16 mouse cellular contexts compared by ENCODE assay signal in genomic region chr3:115693390-115693789, GRCm38 (mm10). TPM values are rescaled to one million over a fixed set of nuclear protein-coding genes. Genes with fewer than 3 reads are reported as not detected.
DNase-seq lines count a peak whose midpoint lies in the region; ATAC-seq lines count a peak whose summit lies in the region.
"Had no signal": no experiment of that assay in that cellular context is flagged by ENCODE, and none has a peak within 500 bp of the region (broad histone marks: within the 10 kb centered on the region; RNA-seq: fewer than 3 reads in every experiment).

No protein-coding gene starts in this region.

- DNase-seq in lung, postnatal 10 days = no peak
- DNase-seq in layer of hippocampus, adult 11-12 months (ENCODE audit: low spot score) = no peak
- DNase-seq in spleen, adult 18-20 months = no peak
- DNase-seq in forebrain, embryonic 11.5 days (ENCODE audit: low spot score) = no peak
- DNase-seq: cerebellum, postnatal 10 days; kidney, adult 18-20 months had no signal

- H3K4me2 ChIP-seq in lung, embryonic 16.5 days (ENCODE audit: low read depth, low read length) = no peak overlapping the region
- no peak overlapping the region for H3K4me2 ChIP-seq in forebrain, embryonic 11.5 days (ENCODE audit: low read depth, low read length, severe bottlenecking)
- H3K4me2 ChIP-seq: embryonic facial prominence, embryonic 12.5 days; hindbrain, embryonic 12.5 days; midbrain, embryonic 13.5 days; neural tube, embryonic 12.5 days had no signal

- no peaks in the 10 kb centered on the region for H3K9me3 ChIP-seq in lung, embryonic 16.5 days (ENCODE audit: control insufficient read depth, low read length)
- H3K9me3 ChIP-seq in forebrain, embryonic 11.5 days (ENCODE audit: control insufficient read depth, low read length) = no peaks in the 10 kb centered on the region
- H3K9me3 ChIP-seq: embryonic facial prominence, embryonic 12.5 days; forebrain, embryonic 10.5 days; hindbrain, embryonic 12.5 days; midbrain, embryonic 13.5 days; neural tube, embryonic 12.5 days had no signal

- no peak overlapping the region for H3K4me3 ChIP-seq in lung, embryonic 16.5 days (ENCODE audit: low read length)
- no peak overlapping the region for H3K4me3 ChIP-seq in forebrain, embryonic 11.5 days (ENCODE audit: low read depth, low read length)
- H3K4me3 ChIP-seq: embryonic facial prominence, embryonic 12.5 days; forebrain, embryonic 10.5 days; hindbrain, embryonic 12.5 days; layer of hippocampus, adult 2 months; midbrain, embryonic 13.5 days; neural tube, embryonic 12.5 days had no signal

- no peaks in the 10 kb centered on the region for H3K36me3 ChIP-seq in lung, embryonic 16.5 days (ENCODE audit: control insufficient read depth, insufficient read depth, low read length)
- H3K36me3 ChIP-seq in forebrain, embryonic 11.5 days (ENCODE audit: control insufficient read depth, insufficient read depth, low read length) = no peaks in the 10 kb centered on the region
- H3K36me3 ChIP-seq: embryonic facial prominence, embryonic 12.5 days; forebrain, embryonic 10.5 days; hindbrain, embryonic 12.5 days; midbrain, embryonic 13.5 days; neural tube, embryonic 12.5 days had no signal

- ATAC-seq in lung, embryonic 16.5 days (ENCODE audit: low read depth) = no peak
- peak; percentile 42 for ATAC-seq in activated CD4-positive, CD25-positive, alpha-beta regulatory T cell, adult 4 months
- peak; percentile 42 for ATAC-seq in inflammation-experienced regulatory T-cells, adult 6 months
- peak; percentile 53 for ATAC-seq in megakaryocyte-erythroid progenitor cell, adult 5-6 weeks (replicated peaks; ENCODE audit: low FRiP score, low TSS enrichment, poor library complexity, severe bottlenecking)
- ATAC-seq in forebrain, embryonic 11.5 days (replicated peaks; ENCODE audit: low FRiP score) = no peak
- ATAC-seq: midbrain, embryonic 13.5 days had no signal

- H3K27me3 ChIP-seq in lung, embryonic 16.5 days (ENCODE audit: control insufficient read depth, insufficient read depth, low read depth, low read length) = no peaks in the 10 kb centered on the region
- no peaks in the 10 kb centered on the region for H3K27me3 ChIP-seq in forebrain, embryonic 11.5 days (ENCODE audit: control insufficient read depth, insufficient read depth, low read length)
- H3K27me3 ChIP-seq: embryonic facial prominence, embryonic 12.5 days; hindbrain, embryonic 12.5 days; midbrain, embryonic 13.5 days; neural tube, embryonic 12.5 days had no signal

- peak overlapping the region; percentile 57 for H3K27ac ChIP-seq in lung, embryonic 16.5 days (ENCODE audit: low read length)
- H3K27ac ChIP-seq in forebrain, embryonic 11.5 days (ENCODE audit: low read depth, low read length) = no peak overlapping the region
- H3K27ac ChIP-seq: embryonic facial prominence, embryonic 12.5 days; forebrain, embryonic 10.5 days; hindbrain, embryonic 12.5 days; layer of hippocampus, adult 2 months; midbrain, embryonic 13.5 days; neural tube, embryonic 12.5 days had no signal

- no peaks in the 10 kb centered on the region for H3K4me1 ChIP-seq in lung, embryonic 16.5 days (replicated peaks; ENCODE audit: control insufficient read depth, insufficient read depth, low read length)
- H3K4me1 ChIP-seq in forebrain, embryonic 11.5 days (replicated peaks; ENCODE audit: control insufficient read depth, insufficient read depth, low read length) = peaks cover 6% of the 10 kb centered on the region; the same call in 1 of the 2 replicates
- H3K4me1 ChIP-seq: embryonic facial prominence, embryonic 12.5 days; hindbrain, embryonic 12.5 days; neural tube, embryonic 12.5 days had no signal

- 68% methylated on average over 12 of the region's 12 CpGs for WGBS in lung, embryonic 16.5 days
- 86% methylated on average over 12 of the region's 12 CpGs for WGBS in forebrain, embryonic 11.5 days

- no peak overlapping the region for H3K9ac ChIP-seq in lung, embryonic 16.5 days (ENCODE audit: low read length)
- H3K9ac ChIP-seq in forebrain, embryonic 11.5 days (ENCODE audit: low read length) = no peak overlapping the region
- H3K9ac ChIP-seq: embryonic facial prominence, embryonic 12.5 days; hindbrain, embryonic 12.5 days; midbrain, embryonic 13.5 days; neural tube, embryonic 12.5 days had no signal

RNA-seq across cellular contexts. Expression of gene S1pr1, which starts 21.5 kb away (rescaled TPM):
- polyA plus RNA-seq in lung, embryonic 16.5 days (2015; fragmentation: Nextera tagmentation; extraction: Ambion mirVana) = 40.3 and 41.0 TPM in 2 replicates
- 100 to 1,000 TPM; 192 to 215 TPM for polyA plus RNA-seq in activated CD4-positive, CD25-positive, alpha-beta regulatory T cell, adult 4 months (2017; shearing (Covaris generic))
- polyA plus RNA-seq in inflammation-experienced regulatory T-cells, adult 6 months (2017; shearing (Covaris generic)) = 100 to 1,000 TPM; 148 to 162 (median 162) TPM
- 9.0 and 13.1 TPM in 2 replicates for total RNA-seq in megakaryocyte-erythroid progenitor cell, adult 5-6 weeks (2014; fragmentation: Nextera tagmentation)
- 6.4 and 7.1 TPM in 2 replicates for total RNA-seq in megakaryocyte-erythroid progenitor cell, adult 5-6 weeks (2017)
- polyA plus RNA-seq in forebrain, embryonic 11.5 days (2014; fragmentation: Nextera tagmentation; extraction: Ambion mirVana) = 35.3 and 35.9 TPM in 2 replicates

Comparison
In these comparisons a context has a peak if more than half of its experiments do, and no peak if none do; other contexts are left out.
1. ATAC-seq: peak in activated CD4-positive, CD25-positive, alpha-beta regulatory T cell, adult 4 months (single experiment), inflammation-experienced regulatory T-cells, adult 6 months (single experiment) and megakaryocyte-erythroid progenitor cell, adult 5-6 weeks (single experiment); none in lung, embryonic 16.5 days (single experiment) and forebrain, embryonic 11.5 days (single experiment).